12 mouse cellular contexts compared by ENCODE assay signal in genomic region chr19:14599851-14600251, GRCm38 (mm10). TPM values are rescaled to one million over a fixed set of nuclear protein-coding genes. Genes with fewer than 3 reads are reported as not detected.
DNase-seq lines count a peak whose midpoint lies in the region; ATAC-seq and TF ChIP-seq lines count a peak whose summit lies in the region.
"Had no signal": no experiment of that assay in that cellular context is flagged by ENCODE, and none has a peak within 500 bp of the region (broad histone marks: within the 10 kb centered on the region; RNA-seq: fewer than 3 reads in every experiment).

No protein-coding gene starts in this region.

- H3K9ac ChIP-seq in lung, postnatal 0 days (replicated peaks; ENCODE audit: low read depth): no peak overlapping the region
- no peak overlapping the region for H3K9ac ChIP-seq in embryonic facial prominence, embryonic 13.5 days
- H3K9ac ChIP-seq in midbrain, embryonic 14.5 days (replicated peaks; ENCODE audit: low read length): no peak overlapping the region
- H3K9ac ChIP-seq in intestine, postnatal 0 days (ENCODE audit: low read depth, low read length): no peak overlapping the region

- no peak overlapping the region for H3K4me3 ChIP-seq in lung, postnatal 0 days (ENCODE audit: low read depth, low read length)
- no peak overlapping the region for H3K4me3 ChIP-seq in embryonic facial prominence, embryonic 13.5 days
- no peak overlapping the region for H3K4me3 ChIP-seq in midbrain, embryonic 14.5 days (replicated peaks; ENCODE audit: low read depth, low read length)
- H3K4me3 ChIP-seq in intestine, postnatal 0 days (ENCODE audit: low read depth, low read length): no peak overlapping the region

- peak overlapping the region; percentile 47 for H3K27ac ChIP-seq in lung, postnatal 0 days (ENCODE audit: low read length)
- no peak overlapping the region for H3K27ac ChIP-seq in embryonic facial prominence, embryonic 13.5 days
- H3K27ac ChIP-seq in midbrain, embryonic 14.5 days (replicated peaks; ENCODE audit: low read depth, low read length): no peak overlapping the region
- no peak overlapping the region for H3K27ac ChIP-seq in intestine, postnatal 0 days (ENCODE audit: low read depth, low read length)
- H3K27ac ChIP-seq: macrophage had no signal

- H3K4me2 ChIP-seq in lung, postnatal 0 days (replicated peaks; ENCODE audit: low read depth, low read length): no peak overlapping the region
- 0 out of 2 replicates have a peak overlapping the region, but pooled peaks have one; percentile 64 for H3K4me2 ChIP-seq in embryonic facial prominence, embryonic 13.5 days
- peak overlapping the region; percentile 72 for H3K4me2 ChIP-seq in midbrain, embryonic 14.5 days (ENCODE audit: low read length)
- H3K4me2 ChIP-seq in intestine, postnatal 0 days (replicated peaks; ENCODE audit: low read depth): no peak overlapping the region

- ATAC-seq in lung, postnatal 0 days: no peak
- ATAC-seq in embryonic facial prominence, embryonic 13.5 days (ENCODE audit: insufficient number of reproducible peaks, insufficient read depth, low FRiP score, low TSS enrichment, low read depth): no peak
- no peak for ATAC-seq in midbrain, embryonic 14.5 days (ENCODE audit: low FRiP score, low TSS enrichment)
- no peak for ATAC-seq in intestine, postnatal 0 days
- ATAC-seq: intestine, embryonic 16.5 days had no signal

- H3K36me3 ChIP-seq in lung, postnatal 0 days (ENCODE audit: insufficient read depth, low read length): no peaks in the 10 kb centered on the region
- H3K36me3 ChIP-seq in embryonic facial prominence, embryonic 13.5 days: no peaks in the 10 kb centered on the region
- H3K36me3 ChIP-seq in midbrain, embryonic 14.5 days (ENCODE audit: control insufficient read depth, insufficient read depth, low read length): no peaks in the 10 kb centered on the region
- no peaks in the 10 kb centered on the region for H3K36me3 ChIP-seq in intestine, postnatal 0 days (ENCODE audit: control insufficient read depth, insufficient read depth)

- H3K4me1 ChIP-seq in lung, postnatal 0 days (ENCODE audit: insufficient read depth, low read depth, low read length): peaks cover 4% of the 10 kb centered on the region
- peaks cover 18% of the 10 kb centered on the region for H3K4me1 ChIP-seq in embryonic facial prominence, embryonic 13.5 days
- H3K4me1 ChIP-seq in midbrain, embryonic 14.5 days (ENCODE audit: control insufficient read depth, insufficient read depth, low read length): peaks cover 15% of the 10 kb centered on the region
- 0 out of 2 replicates have a peak, but pooled peaks cover 4% of the 10 kb centered on the region for H3K4me1 ChIP-seq in intestine, postnatal 0 days (replicated peaks; ENCODE audit: control insufficient read depth, insufficient read depth, low read length)

- H3K27me3 ChIP-seq in lung, postnatal 0 days (replicated peaks; ENCODE audit: insufficient read depth, low read length): no peaks in the 10 kb centered on the region
- peaks cover 20% of the 10 kb centered on the region for H3K27me3 ChIP-seq in embryonic facial prominence, embryonic 13.5 days
- H3K27me3 ChIP-seq in midbrain, embryonic 14.5 days (ENCODE audit: control insufficient read depth, insufficient read depth, low read length): peaks cover 14% of the 10 kb centered on the region
- H3K27me3 ChIP-seq in intestine, postnatal 0 days (replicated peaks; ENCODE audit: control insufficient read depth, insufficient read depth, low read length): 0 out of 2 replicates have a peak, but pooled peaks cover 4% of the 10 kb centered on the region

- 48% methylated on average over 8 of the region's 8 CpGs for WGBS in lung, postnatal 0 days
- WGBS in embryonic facial prominence, embryonic 13.5 days: 31% methylated on average over 8 of the region's 8 CpGs
- WGBS in midbrain, embryonic 14.5 days: 32% methylated on average over 8 of the region's 8 CpGs
- 70% methylated on average over 8 of the region's 8 CpGs for WGBS in intestine, postnatal 0 days

- intact Hi-C loops in heart, postnatal 10 days (cut with DNase I): loop anchor here (10.0 kb wide), 1 partner anchor 355 kb away; no protein-coding TSS in a partner anchor

- TF ChIP-seq CTCF in lung, postnatal 0 days (IDR thresholded peaks at IDR 0.05): no peak
- TF ChIP-seq CTCF in intestine, postnatal 0 days (IDR thresholded peaks at IDR 0.05; ENCODE audit: low read depth): no peak

- peak; percentile 85 for DNase-seq in heart, adult 11 months
- DNase-seq in heart, postnatal 10 days: no peak
- no peak for DNase-seq in lung, postnatal 0 days (ENCODE audit: low spot score)
- no peak for DNase-seq in lung, postnatal 10 days
- peak; percentile 26 for DNase-seq in midbrain, embryonic 14.5 days
- DNase-seq in spleen, postnatal 10 days (ENCODE audit: low spot score in 2 of 2): no peak
- DNase-seq: gastrocnemius, postnatal 25 days; thymus, postnatal 36 days had no signal

- no peaks in the 10 kb centered on the region for H3K9me3 ChIP-seq in lung, postnatal 0 days (ENCODE audit: low read length)
- H3K9me3 ChIP-seq in embryonic facial prominence, embryonic 13.5 days: no peaks in the 10 kb centered on the region
- no peaks in the 10 kb centered on the region for H3K9me3 ChIP-seq in midbrain, embryonic 14.5 days (ENCODE audit: control insufficient read depth, low read length)
- H3K9me3 ChIP-seq in intestine, postnatal 0 days (ENCODE audit: control insufficient read depth): no peaks in the 10 kb centered on the region

- TF ChIP-seq EP300 in lung, postnatal 0 days (IDR thresholded peaks at IDR 0.05): no peak

RNA-seq across cellular contexts. Expression of gene Tle4, which starts 2.0 kb away (rescaled TPM):
- total RNA-seq in heart, postnatal 10 days (2021): 10 to 100 TPM; 10.8 to 12.1 TPM
- 12.1 and 12.9 TPM in 2 replicates for polyA plus RNA-seq in lung, postnatal 0 days (2015; fragmentation: Nextera tagmentation; extraction: Ambion mirVana)
- 15.4 and 19.4 TPM in 2 replicates for polyA plus RNA-seq in embryonic facial prominence, embryonic 13.5 days (2015; fragmentation: Nextera tagmentation; extraction: Ambion mirVana)
- polyA plus RNA-seq in midbrain, embryonic 14.5 days (2014; fragmentation: Nextera tagmentation; extraction: Ambion mirVana): 34.5 and 39.6 TPM in 2 replicates
- polyA plus RNA-seq in intestine, postnatal 0 days (2015; fragmentation: Nextera tagmentation; extraction: Ambion mirVana): 18.5 and 18.9 TPM in 2 replicates

Comparison
In these comparisons a context has a peak if more than half of its experiments do, and no peak if none do; other contexts are left out.
1. DNase-seq: peak in heart, adult 11 months (single experiment) and midbrain, embryonic 14.5 days (single experiment); none in heart, postnatal 10 days (0 of 2), lung, postnatal 0 days (single experiment), lung, postnatal 10 days (single experiment) and spleen, postnatal 10 days (0 of 2).
2. H3K4me2 ChIP-seq: peak in embryonic facial prominence, embryonic 13.5 days (single experiment) and midbrain, embryonic 14.5 days (single experiment); none in lung, postnatal 0 days (single experiment) and intestine, postnatal 0 days (single experiment).